Mouse (Mus musculus): ENCODE data around the gene Gm28036. TPM values are rescaled to one million over a fixed set of nuclear protein-coding genes. Genes with fewer than 3 reads are reported as not detected.

Gm28036 gene
- polyA plus RNA-seq, 1 experiment from 2014 or later = 21.4 TPM

Other genes starting within 250 kb of the Gm28036 start
- gene Uqcc1, start 196.8 kb downstream of the Gm28036 start, polyA plus RNA-seq (2015; fragmentation: Nextera tagmentation; extraction: Ambion mirVana) = 59.6 and 64.9 TPM in 2 replicates
- gene Gm15557, start 186.4 kb downstream of the Gm28036 start, polyA plus RNA-seq (2015; fragmentation: Nextera tagmentation; extraction: Ambion mirVana) = not detected in 2 replicates
- gene Gdf5, start 181.7 kb downstream of the Gm28036 start, polyA plus RNA-seq (2015; fragmentation: Nextera tagmentation; extraction: Ambion mirVana) = 0.23 and 0.33 TPM in 2 replicates
- 16.3 and 17.6 TPM in 2 replicates for gene Cep250, start 170.6 kb downstream of the Gm28036 start, polyA plus RNA-seq (2015; fragmentation: Nextera tagmentation; extraction: Ambion mirVana)
- 1.5 and 1.6 TPM in 2 replicates for gene 6430550D23Rik, start 119.1 kb downstream of the Gm28036 start, polyA plus RNA-seq (2015; fragmentation: Nextera tagmentation; extraction: Ambion mirVana)
- 224 and 242 TPM in 2 replicates for gene Ergic3, start 119.0 kb downstream of the Gm28036 start, polyA plus RNA-seq (2015; fragmentation: Nextera tagmentation; extraction: Ambion mirVana)
- not detected in 2 replicates for gene Fer1l4, start 74.1 kb downstream of the Gm28036 start, polyA plus RNA-seq (2015; fragmentation: Nextera tagmentation; extraction: Ambion mirVana)
- 1.9 and 2.5 TPM in 2 replicates for gene Spag4, start 61.9 kb downstream of the Gm28036 start, polyA plus RNA-seq (2015; fragmentation: Nextera tagmentation; extraction: Ambion mirVana)
- 71.0 and 75.1 TPM in 2 replicates for gene Cpne1, start 15.1 kb downstream of the Gm28036 start, polyA plus RNA-seq (2015; fragmentation: Nextera tagmentation; extraction: Ambion mirVana)
- 24.6 and 31.3 TPM in 2 replicates for gene Rbm12, start 15.1 kb downstream of the Gm28036 start, polyA plus RNA-seq (2015; fragmentation: Nextera tagmentation; extraction: Ambion mirVana)
- 338 and 368 TPM in 2 replicates for gene Romo1, start 16.9 kb upstream of the Gm28036 start, polyA plus RNA-seq (2015; fragmentation: Nextera tagmentation; extraction: Ambion mirVana)
- gene Nfs1, start 17.1 kb upstream of the Gm28036 start, polyA plus RNA-seq (2015; fragmentation: Nextera tagmentation; extraction: Ambion mirVana) = 41.0 and 43.6 TPM in 2 replicates
- gene Rbm39, start 53.1 kb upstream of the Gm28036 start, polyA plus RNA-seq (2015; fragmentation: Nextera tagmentation; extraction: Ambion mirVana) = 628 and 645 TPM in 2 replicates
- gene Phf20, start 69.4 kb upstream of the Gm28036 start, polyA plus RNA-seq (2015; fragmentation: Nextera tagmentation; extraction: Ambion mirVana) = 62.8 and 70.6 TPM in 2 replicates
- gene Cnbd2, start 185.2 kb upstream of the Gm28036 start, polyA plus RNA-seq (2015; fragmentation: Nextera tagmentation; extraction: Ambion mirVana) = 3.8 and 4.4 TPM in 2 replicates
- gene Scand1, start 185.6 kb upstream of the Gm28036 start, polyA plus RNA-seq (2015; fragmentation: Nextera tagmentation; extraction: Ambion mirVana) = 39.1 and 53.6 TPM in 2 replicates

All from lung, embryonic 16.5 days (tissue).